Mouse (Mus musculus): ENCODE data around the gene Svop. TPM values are rescaled to one million over a fixed set of nuclear protein-coding genes. Genes with fewer than 3 reads are reported as not detected.

The Svop gene
- 26.7 and 29.6 TPM in 2 replicates for polyA plus RNA-seq (2014; fragmentation: Nextera tagmentation; extraction: Ambion mirVana)

GRCm38 (mm10) chr5:114091057-114091807 is at the start of gene Svop:
Gene Svop, minus strand, starts transcription at chr5:114091570.
- peak within 1 kb of the TSS; percentile 56 for H3K4me2 ChIP-seq (replicated peaks; ENCODE audit: low read depth, low read length)
- H3K36me3 ChIP-seq (ENCODE audit: control insufficient read depth, insufficient read depth, low read length): no peaks in the 10 kb centered on the region
- ATAC-seq (ENCODE audit: low FRiP score) (peak; percentile 73; the same call in 1 of the 2 replicates), DNase-seq (ENCODE audit: low spot score) (peak; percentile 84)
- peaks cover 2% of the 10 kb centered on the region; the same call in 1 of the 2 replicates for H3K4me1 ChIP-seq (replicated peaks; ENCODE audit: control insufficient read depth, insufficient read depth, low read length)
- H3K4me3 ChIP-seq (ENCODE audit: low read depth, low read length): peak within 1 kb of the TSS; percentile 52
- H3K27ac ChIP-seq (ENCODE audit: low read depth, low read length): peak within 1 kb of the TSS; percentile 75
- 3% methylated on average over 40 of the region's 40 CpGs for WGBS
- no peaks in the 10 kb centered on the region; the same call in 1 of the 2 replicates for H3K27me3 ChIP-seq (ENCODE audit: control insufficient read depth, insufficient read depth, low read length)
- H3K9ac ChIP-seq (ENCODE audit: low read depth, low read length): peak within 1 kb of the TSS; percentile 76
- H3K9me3 ChIP-seq (ENCODE audit: control insufficient read depth, low read length): no peaks in the 10 kb centered on the region

- WGBS: 42% methylated on average over 9 of the region's 9 CpGs
- H3K4me3 ChIP-seq (ENCODE audit: low read depth, low read length): no peak overlapping the region
- no peaks in the 10 kb centered on the region for H3K9me3 ChIP-seq (ENCODE audit: control insufficient read depth, low read length)
- H3K27ac ChIP-seq (ENCODE audit: low read depth, low read length): 0 out of 2 replicates have a peak overlapping the region, but pooled peaks have one; percentile 51
- H3K4me2 ChIP-seq (replicated peaks; ENCODE audit: low read depth, low read length): no peak overlapping the region
- ATAC-seq (ENCODE audit: low FRiP score) (peak; percentile 33; the same call in 1 of the 2 replicates), DNase-seq (ENCODE audit: low spot score) (peak; percentile 59)
- no peak overlapping the region for H3K9ac ChIP-seq (ENCODE audit: low read depth, low read length)
- H3K36me3 ChIP-seq (ENCODE audit: control insufficient read depth, insufficient read depth, low read length): no peaks in the 10 kb centered on the region
- H3K27me3 ChIP-seq (ENCODE audit: control insufficient read depth, insufficient read depth, low read length): no peaks in the 10 kb centered on the region
- H3K4me1 ChIP-seq (replicated peaks; ENCODE audit: control insufficient read depth, insufficient read depth, low read length): no peaks in the 10 kb centered on the region
Measured at GRCm38 (mm10) chr5:114139175-114139574, 47.8 kb upstream of the Svop start.

DNA sequence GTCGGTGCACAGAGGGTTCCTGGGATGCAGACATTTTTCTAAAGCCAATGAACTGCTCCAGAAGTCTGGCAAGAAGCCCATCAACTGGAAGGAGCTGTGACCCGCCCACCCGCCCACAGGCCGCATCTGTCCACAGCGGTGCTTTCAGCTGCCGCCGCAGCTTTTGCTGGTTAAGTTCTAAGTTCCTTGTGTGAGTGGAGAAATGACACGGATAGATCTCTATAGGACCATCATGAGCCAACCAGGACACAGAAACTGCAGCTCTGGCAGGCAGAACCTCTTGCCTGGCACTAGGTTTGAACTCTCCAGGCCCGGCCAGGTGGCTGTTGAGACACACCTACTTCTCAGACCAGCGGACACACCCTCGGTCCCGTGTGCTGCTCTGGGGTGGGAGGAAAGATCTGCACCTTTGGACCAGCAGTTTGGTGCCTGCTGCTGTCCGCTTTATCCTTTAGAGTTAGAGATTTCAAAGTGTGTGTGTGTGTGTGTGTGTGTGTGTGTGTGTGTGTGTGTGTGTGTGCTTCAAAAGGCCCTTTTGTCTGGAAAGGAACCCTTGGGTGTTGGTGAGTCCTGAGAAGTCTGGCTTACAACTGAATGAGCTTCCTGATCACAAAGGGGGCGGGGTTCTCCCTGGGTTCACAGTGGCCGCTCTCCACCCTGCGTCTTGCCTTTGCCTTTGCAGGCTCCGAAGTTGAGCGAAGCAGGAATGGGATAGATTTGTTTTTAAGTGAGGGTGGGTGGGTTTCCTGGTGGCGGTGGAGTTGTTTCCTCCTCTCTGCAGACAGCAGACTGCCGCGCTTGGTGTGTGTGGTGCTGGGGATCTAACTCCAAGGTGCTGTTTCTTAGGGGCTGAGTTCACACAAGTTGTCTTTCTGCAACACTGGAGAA is 47.2 kb upstream of the Svop start:
- no peak; the same call in 1 of the 2 replicates for ATAC-seq (ENCODE audit: low FRiP score)

DNA sequence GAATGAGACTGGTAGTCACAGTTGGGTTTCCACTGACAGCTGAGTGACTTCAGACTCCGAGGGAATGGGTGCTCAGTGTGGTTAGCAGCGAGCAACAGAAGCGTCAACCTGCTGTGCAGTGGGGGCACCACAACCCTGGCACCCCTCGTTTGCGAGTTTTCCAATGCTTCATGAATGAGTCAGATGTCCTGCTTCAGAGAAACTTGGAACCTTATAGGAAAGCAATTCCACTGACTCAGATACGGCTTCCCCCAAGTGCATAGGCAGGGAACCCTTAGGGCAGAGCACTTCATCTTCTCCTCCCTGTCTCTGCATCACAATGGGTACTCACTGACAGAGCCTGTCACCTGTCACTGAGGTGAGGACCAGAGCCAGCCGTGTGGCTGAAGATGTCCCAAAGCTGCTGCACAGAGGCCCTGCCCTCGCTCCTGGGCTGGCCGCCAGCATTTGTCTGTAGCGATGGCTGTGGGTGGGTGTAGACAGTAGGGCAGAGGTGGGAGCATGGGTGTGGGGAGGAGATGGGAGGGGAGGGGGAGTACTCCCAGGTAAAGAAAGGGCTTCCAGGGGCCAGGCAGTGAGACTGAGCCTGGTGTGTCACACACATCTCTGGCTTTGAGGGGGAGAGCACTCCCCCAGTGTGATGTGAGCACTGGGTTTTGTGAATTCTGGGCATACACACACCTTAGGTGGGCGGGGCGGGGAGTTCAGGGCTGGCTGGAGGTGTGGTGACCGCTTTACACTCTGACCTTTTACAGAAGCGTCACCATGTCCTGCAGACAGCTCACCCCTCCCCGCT is 46.3 kb upstream of the Svop start:
- no peak overlapping the region for H3K27ac ChIP-seq (ENCODE audit: low read depth, low read length)

More for the DNA sequence above, 47.2 kb upstream of the Svop start:
- peak; percentile 16 for DNase-seq (ENCODE audit: low spot score)
- H3K4me2 ChIP-seq (replicated peaks; ENCODE audit: low read depth, low read length): no peak overlapping the region
- H3K36me3 ChIP-seq (ENCODE audit: control insufficient read depth, insufficient read depth, low read length): no peaks in the 10 kb centered on the region
- 76% methylated on average over 21 of the region's 21 CpGs for WGBS
- H3K27ac ChIP-seq (ENCODE audit: low read depth, low read length): peak overlapping the region; percentile 51; the same call in 1 of the 2 replicates
- no peaks in the 10 kb centered on the region for H3K4me1 ChIP-seq (replicated peaks; ENCODE audit: control insufficient read depth, insufficient read depth, low read length)
- H3K4me3 ChIP-seq (ENCODE audit: low read depth, low read length): no peak overlapping the region
- no peak overlapping the region for H3K9ac ChIP-seq (ENCODE audit: low read depth, low read length)
- H3K9me3 ChIP-seq (ENCODE audit: control insufficient read depth, low read length): no peaks in the 10 kb centered on the region
- H3K27me3 ChIP-seq (ENCODE audit: control insufficient read depth, insufficient read depth, low read length): no peaks in the 10 kb centered on the region

DNA sequence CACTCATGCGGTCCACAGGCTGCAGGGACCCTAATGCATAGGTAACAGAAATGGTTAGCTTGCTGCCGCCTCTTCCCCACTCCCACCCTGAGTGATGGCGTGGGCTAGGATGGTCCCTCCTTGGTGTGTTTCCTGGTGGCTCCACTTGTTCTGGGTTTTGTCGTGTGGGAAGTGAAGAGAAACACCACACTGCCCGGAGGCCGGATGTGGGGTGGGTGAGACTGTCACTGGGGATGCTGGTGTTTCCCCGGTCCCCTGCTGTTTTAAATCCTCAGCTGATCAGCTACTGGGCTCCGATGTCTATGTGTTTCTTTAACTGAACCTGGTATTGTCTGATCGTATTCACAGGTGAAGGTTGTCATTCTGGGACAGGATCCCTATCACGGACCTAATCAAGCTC is 44.1 kb upstream of the Svop start:
- Histone ChIP-seq H3K27ac (ENCODE audit: low read depth, low read length) (no peak overlapping the region), H3K9me3 (ENCODE audit: control insufficient read depth, low read length) (no peaks in the 10 kb centered on the region), H3K36me3 (ENCODE audit: control insufficient read depth, insufficient read depth, low read length) (no peaks in the 10 kb centered on the region), H3K9ac (ENCODE audit: low read depth, low read length) (no peak overlapping the region), H3K4me3 (ENCODE audit: low read depth, low read length) (no peak overlapping the region), H3K4me1 (replicated peaks; ENCODE audit: control insufficient read depth, insufficient read depth, low read length) (no peaks in the 10 kb centered on the region), H3K4me2 (replicated peaks; ENCODE audit: low read depth, low read length) (no peak overlapping the region), H3K27me3 (ENCODE audit: control insufficient read depth, insufficient read depth, low read length) (no peaks in the 10 kb centered on the region)
- WGBS: 91% methylated on average over 10 of the region's 10 CpGs
- DNase-seq (ENCODE audit: low spot score) (no peak), ATAC-seq (ENCODE audit: low FRiP score) (no peak)

More for the DNA sequence above, 46.3 kb upstream of the Svop start:
- Histone ChIP-seq H3K27me3 (ENCODE audit: control insufficient read depth, insufficient read depth, low read length) (no peaks in the 10 kb centered on the region), H3K4me1 (replicated peaks; ENCODE audit: control insufficient read depth, insufficient read depth, low read length) (no peaks in the 10 kb centered on the region), H3K36me3 (ENCODE audit: control insufficient read depth, insufficient read depth, low read length) (no peaks in the 10 kb centered on the region), H3K9ac (ENCODE audit: low read depth, low read length) (no peak overlapping the region), H3K4me3 (ENCODE audit: low read depth, low read length) (no peak overlapping the region), H3K4me2 (replicated peaks; ENCODE audit: low read depth, low read length) (no peak overlapping the region), H3K9me3 (ENCODE audit: control insufficient read depth, low read length) (no peaks in the 10 kb centered on the region)
- no peak for ATAC-seq (ENCODE audit: low FRiP score)
- no peak for DNase-seq (ENCODE audit: low spot score)
- WGBS: 88% methylated on average over 15 of the region's 15 CpGs

- Histone ChIP-seq H3K36me3 (ENCODE audit: control insufficient read depth, insufficient read depth, low read length) (no peaks in the 10 kb centered on the region), H3K9ac (ENCODE audit: low read depth, low read length) (no peak overlapping the region), H3K9me3 (ENCODE audit: control insufficient read depth, low read length) (no peaks in the 10 kb centered on the region), H3K4me2 (replicated peaks; ENCODE audit: low read depth, low read length) (no peak overlapping the region), H3K4me1 (replicated peaks; ENCODE audit: control insufficient read depth, insufficient read depth, low read length) (0 out of 2 replicates have a peak, but pooled peaks cover 2% of the 10 kb centered on the region), H3K4me3 (ENCODE audit: low read depth, low read length) (no peak overlapping the region), H3K27ac (ENCODE audit: low read depth, low read length) (no peak overlapping the region), H3K27me3 (ENCODE audit: control insufficient read depth, insufficient read depth, low read length) (no peaks in the 10 kb centered on the region)
- ATAC-seq (ENCODE audit: low FRiP score) (no peak), DNase-seq (ENCODE audit: low spot score) (peak; percentile 46)
- WGBS: 78% methylated on average over 6 of the region's 6 CpGs
Measured at GRCm38 (mm10) chr5:114134091-114134534, 42.7 kb upstream of the Svop start.

DNA sequence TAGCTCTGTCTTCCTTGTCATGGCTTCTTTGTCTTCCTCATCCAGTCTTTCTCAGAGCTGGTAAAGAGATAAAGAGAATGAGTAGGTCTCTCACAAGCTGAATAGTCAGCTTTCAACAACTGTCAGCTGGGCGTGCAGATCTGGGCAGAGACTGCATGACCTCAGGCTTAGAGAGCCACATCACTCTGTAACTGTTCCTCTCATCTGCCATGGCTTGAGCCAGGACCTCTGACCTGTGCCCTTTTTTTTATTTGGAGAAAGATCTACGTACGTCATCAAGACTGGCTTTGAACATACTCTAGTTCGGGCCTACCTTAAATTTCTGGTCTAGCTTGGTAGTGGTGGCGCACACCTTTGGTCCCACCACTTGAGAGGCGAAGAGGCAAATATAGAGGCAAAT is 41.5 kb upstream of the Svop start:
- Histone ChIP-seq H3K9me3 (ENCODE audit: control insufficient read depth, low read length) (no peaks in the 10 kb centered on the region), H3K4me1 (replicated peaks; ENCODE audit: control insufficient read depth, insufficient read depth, low read length) (0 out of 2 replicates have a peak, but pooled peaks cover 2% of the 10 kb centered on the region), H3K4me3 (ENCODE audit: low read depth, low read length) (no peak overlapping the region), H3K4me2 (replicated peaks; ENCODE audit: low read depth, low read length) (no peak overlapping the region), H3K36me3 (ENCODE audit: control insufficient read depth, insufficient read depth, low read length) (no peaks in the 10 kb centered on the region), H3K9ac (ENCODE audit: low read depth, low read length) (no peak overlapping the region), H3K27me3 (ENCODE audit: control insufficient read depth, insufficient read depth, low read length) (no peaks in the 10 kb centered on the region), H3K27ac (ENCODE audit: low read depth, low read length) (no peak overlapping the region)
- 73% methylated on average over 6 of the region's 6 CpGs for WGBS
- no peak for ATAC-seq (ENCODE audit: low FRiP score)
- no peak for DNase-seq (ENCODE audit: low spot score)

DNA sequence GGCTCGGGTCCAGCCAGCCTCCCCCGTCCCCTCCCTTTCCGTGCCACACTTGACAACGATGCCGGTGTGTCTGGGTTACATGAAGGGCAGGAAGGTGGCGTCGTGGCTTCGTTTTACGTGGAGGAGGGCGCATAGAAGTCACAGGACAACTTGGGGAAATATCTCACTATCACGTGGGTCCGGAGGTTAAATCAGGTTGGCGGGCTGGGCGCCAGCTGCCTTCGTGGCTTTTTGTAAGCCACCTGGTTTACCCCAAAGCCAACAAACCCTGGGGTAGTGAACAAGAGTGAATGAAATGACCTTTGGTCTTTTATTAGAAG is 40.1 kb upstream of the Svop start:
- H3K9me3 ChIP-seq (ENCODE audit: control insufficient read depth, low read length): no peaks in the 10 kb centered on the region
- H3K9ac ChIP-seq (ENCODE audit: low read depth, low read length): peak overlapping the region; percentile 54
- DNase-seq (ENCODE audit: low spot score) (no peak), ATAC-seq (ENCODE audit: low FRiP score) (no peak)
- H3K4me2 ChIP-seq (replicated peaks; ENCODE audit: low read depth, low read length): peak overlapping the region; percentile 99
- no peaks in the 10 kb centered on the region for H3K36me3 ChIP-seq (ENCODE audit: control insufficient read depth, insufficient read depth, low read length)
- 0% methylated on average over 15 of the region's 15 CpGs for WGBS
- 0 out of 2 replicates have a peak, but pooled peaks cover 2% of the 10 kb centered on the region for H3K4me1 ChIP-seq (replicated peaks; ENCODE audit: control insufficient read depth, insufficient read depth, low read length)
- no peaks in the 10 kb centered on the region for H3K27me3 ChIP-seq (ENCODE audit: control insufficient read depth, insufficient read depth, low read length)
- no peak overlapping the region for H3K27ac ChIP-seq (ENCODE audit: low read depth, low read length)
- H3K4me3 ChIP-seq (ENCODE audit: low read depth, low read length): peak overlapping the region; percentile 81
